Mouse (Mus musculus) myocyte (in vitro differentiated cells): ENCODE measurements around the gene Rnase9.

Experiments used
- E2F4 ChIP-seq: IDR thresholded peaks from one replicate; pipeline ENCODE4 v1.6.1; 2011; ENCODE audit warnings: mild to moderate bottlenecking, control low read depth, moderate library complexity; ENCODE audit not compliant: insufficient read depth
- MAX ChIP-seq: IDR thresholded peaks from one replicate; pipeline ENCODE4 v1.6.1; 2011; ENCODE audit warnings: low read depth, mild to moderate bottlenecking, control low read depth
- MYOD1 ChIP-seq, 3 experiments: IDR thresholded peaks; one replicate each; pipeline ENCODE4 v1.6.1; 2011; ENCODE audit warnings: control low read depth in 2 of 3, low read depth in 2 of 3, mild to moderate bottlenecking in 2 of 3, moderate library complexity in 1 of 3; ENCODE audit not compliant: insufficient read length in 2 of 3, control insufficient read depth in 1 of 3
- MYOG ChIP-seq, 3 experiments: IDR thresholded peaks; one replicate each; pipeline ENCODE4 v1.6.1; 2011; ENCODE audit warnings: control low read depth in 2 of 3, low read depth in 2 of 3, mild to moderate bottlenecking in 2 of 3; ENCODE audit not compliant: insufficient read length in 2 of 3, control insufficient read depth in 1 of 3, insufficient read depth in 1 of 3
- POLR2A ChIP-seq: IDR thresholded peaks from one replicate; pipeline ENCODE4 v1.6.1; 2011; ENCODE audit warnings: low read depth, mild to moderate bottlenecking, control low read depth, moderate library complexity; ENCODE audit not compliant: insufficient read length
- POLR2AphosphoS2 ChIP-seq: IDR thresholded peaks from one replicate; pipeline ENCODE4 v1.6.1; 2011; ENCODE audit warnings: low read depth, control low read depth; ENCODE audit not compliant: insufficient read length
- REST ChIP-seq: IDR thresholded peaks from one replicate; pipeline ENCODE4 v1.6.1; 2011; ENCODE audit warnings: mild to moderate bottlenecking, control low read depth, moderate library complexity; ENCODE audit not compliant: insufficient read depth, insufficient read length
- SRF ChIP-seq: IDR thresholded peaks from one replicate; pipeline ENCODE4 v1.6.1; 2011; ENCODE audit warnings: low read depth; ENCODE audit not compliant: control insufficient read depth, insufficient read length
- TCF12 ChIP-seq: IDR thresholded peaks from one replicate; pipeline ENCODE4 v1.6.1; 2011; ENCODE audit warnings: mild to moderate bottlenecking, control low read depth; ENCODE audit not compliant: poor library complexity, insufficient read depth, severe bottlenecking
- USF1 ChIP-seq: IDR thresholded peaks from one replicate; pipeline ENCODE4 v1.6.1; 2011; ENCODE audit warnings: low read depth, mild to moderate bottlenecking, control low read depth, moderate library complexity

DNA sequence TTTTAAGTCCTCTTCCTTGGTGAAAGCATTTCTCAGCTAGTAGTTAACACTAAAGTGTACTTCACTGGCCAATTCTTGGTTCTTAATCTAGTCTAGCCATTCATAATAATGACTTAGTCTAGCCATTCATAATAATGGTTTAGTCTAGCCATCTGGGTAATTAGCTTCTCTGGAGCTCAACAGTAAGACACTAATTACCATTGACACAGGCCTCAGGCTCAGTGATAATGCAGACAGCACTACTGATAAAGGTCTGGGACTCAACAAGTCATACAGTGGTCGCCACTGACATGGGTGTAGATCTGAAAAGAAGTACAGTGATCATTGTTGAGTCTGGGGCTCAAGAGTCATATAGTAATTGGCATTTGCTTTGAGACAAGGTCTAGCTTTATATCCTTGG lies 16.8 kb downstream of the Rnase9 start:
- TF ChIP-seq E2F4, result no peak
- no peak for TF ChIP-seq SRF
- TF ChIP-seq USF1, result no peak
- TF ChIP-seq POLR2A, result no peak
- TF ChIP-seq MAX, result no peak
- TF ChIP-seq REST, result no peak
- no peak for TF ChIP-seq MYOD1 (IDR thresholded peaks at IDR 0.05; ENCODE audit: control insufficient read depth in 1 of 3, insufficient read length in 2 of 3, low read depth in 2 of 3)
- TF ChIP-seq POLR2AphosphoS2, result no peak
- no peak for TF ChIP-seq TCF12
- no peak for TF ChIP-seq MYOG (IDR thresholded peaks at IDR 0.05; ENCODE audit: control insufficient read depth in 1 of 3, insufficient read depth in 1 of 3, insufficient read length in 2 of 3, low read depth in 2 of 3)
